Mouse (Mus musculus) neural tube, embryonic 13.5 days (tissue): ENCODE results near the gene Map10. TPM values are rescaled to one million over a fixed set of nuclear protein-coding genes. Genes with fewer than 3 reads are reported as not detected.

Experiments used
- ATAC-seq: fragments of 200-750 bp; cut with Nextera tagmentation; 2 replicates; pipeline ENCODE4 v1.8.0; 2017; ENCODE audit warnings: low read depth, mild to moderate bottlenecking, moderate TSS enrichment, moderate library complexity
- H3K27ac ChIP-seq: fragments of 300-500 bp; sonication (generic); replicated peaks from 2 replicates; pipeline ENCODE4 v1.5.1; 2015; ENCODE audit warnings: moderate library complexity, mild to moderate bottlenecking, inconsistent platforms
- H3K27me3 ChIP-seq: fragments of 300-500 bp; sonication (generic); 2 replicates; pipeline ENCODE4 v1.6.1; 2015; ENCODE audit warnings: mild to moderate bottlenecking, inconsistent platforms
- H3K36me3 ChIP-seq: fragments of 300-500 bp; sonication (generic); 2 replicates; pipeline ENCODE4 v1.6.1; 2015; ENCODE audit warnings: mild to moderate bottlenecking, inconsistent platforms
- H3K4me1 ChIP-seq: fragments of 300-500 bp; sonication (generic); replicated peaks from 2 replicates; pipeline ENCODE4 v1.6.1; 2015; ENCODE audit warnings: inconsistent platforms
- H3K4me2 ChIP-seq: fragments of 300-500 bp; sonication (generic); 2 replicates; pipeline ENCODE4 v1.6.1; 2015; ENCODE audit warnings: inconsistent platforms, mild to moderate bottlenecking, moderate library complexity
- H3K4me3 ChIP-seq: fragments of 300-500 bp; sonication (generic); 2 replicates; pipeline ENCODE4 v1.5.1; 2015; ENCODE audit warnings: mild to moderate bottlenecking, inconsistent platforms
- H3K9ac ChIP-seq: fragments of 300-500 bp; sonication (generic); 2 replicates; pipeline ENCODE4 v1.6.1; 2015; ENCODE audit warnings: moderate library complexity, mild to moderate bottlenecking, inconsistent platforms
- H3K9me3 ChIP-seq: fragments of 300-500 bp; sonication (generic); 2 replicates; pipeline ENCODE4 v1.6.1; 2016; ENCODE audit warnings: inconsistent platforms
- WGBS: fragments of 180-500 bp; shearing (Covaris S2); methylation state at CpG from one replicate; pipeline ENCODE4 v1.1.7; 2015; 5-methylcytosine and 5-hydroxymethylcytosine counted together
- polyA plus RNA-seq: library from polyadenylated mRNA; unstranded; fragments of >200 nt; fragmentation: Nextera tagmentation; extraction: Ambion mirVana; gene quantifications from 2 replicates; pipeline ENCODE4 v1.2.1, GENCODE M21; 2015

Gene Map10
- polyA plus RNA-seq, 1 experiment from 2014 or later, result 7.0 TPM

- H3K9me3 ChIP-seq, result no peaks in the 10 kb centered on the region
- no peak overlapping the region for H3K4me3 ChIP-seq
- H3K9ac ChIP-seq, result no peak overlapping the region
- peaks cover 25% of the 10 kb centered on the region for H3K4me1 ChIP-seq
- ATAC-seq, result peak; percentile 88
- no peaks in the 10 kb centered on the region for H3K36me3 ChIP-seq
- H3K4me2 ChIP-seq, result no peak overlapping the region
- 39% methylated on average over 5 of the region's 5 CpGs for WGBS
- H3K27ac ChIP-seq, result 0 out of 2 replicates have a peak overlapping the region, but pooled peaks have one; percentile 18
- H3K27me3 ChIP-seq, result no peaks in the 10 kb centered on the region
Measured at GRCm38 (mm10) chr8:125658508-125658907, 11.1 kb upstream of the Map10 start.

GRCm38 (mm10) chr8:125658926-125659325 is 10.7 kb upstream of the Map10 start:
- H3K9ac ChIP-seq, result no peak overlapping the region
- H3K4me3 ChIP-seq, result no peak overlapping the region
- no peaks in the 10 kb centered on the region for H3K36me3 ChIP-seq
- peak; percentile 72 for ATAC-seq
- no peak overlapping the region for H3K4me2 ChIP-seq
- 0 out of 2 replicates have a peak overlapping the region, but pooled peaks have one; percentile 18 for H3K27ac ChIP-seq
- no peaks in the 10 kb centered on the region for H3K27me3 ChIP-seq
- H3K9me3 ChIP-seq, result no peaks in the 10 kb centered on the region
- H3K4me1 ChIP-seq, result peaks cover 25% of the 10 kb centered on the region
- 60% methylated on average over 4 of the region's 4 CpGs for WGBS

- Histone ChIP-seq H3K9ac (no peak overlapping the region), H3K27ac (no peak overlapping the region), H3K4me2 (no peak overlapping the region), H3K4me1 (peaks cover 25% of the 10 kb centered on the region), H3K36me3 (no peaks in the 10 kb centered on the region), H3K4me3 (no peak overlapping the region), H3K27me3 (no peaks in the 10 kb centered on the region), H3K9me3 (no peaks in the 10 kb centered on the region)
- no peak for ATAC-seq
- 60% methylated on average over 6 of the region's 6 CpGs for WGBS
Measured at GRCm38 (mm10) chr8:125660397-125660796, 9.2 kb upstream of the Map10 start.

GRCm38 (mm10) chr8:125661958-125662668 is 7.5 kb upstream of the Map10 start:
- Histone ChIP-seq H3K4me2 (no peak overlapping the region), H3K36me3 (no peaks in the 10 kb centered on the region), H3K4me3 (no peak overlapping the region), H3K27ac (no peak overlapping the region), H3K9ac (no peak overlapping the region), H3K4me1 (peaks cover 25% of the 10 kb centered on the region), H3K27me3 (0 out of 2 replicates have a peak, but pooled peaks cover under 1% of the 10 kb centered on the region), H3K9me3 (no peaks in the 10 kb centered on the region)
- no peak for ATAC-seq
- 89% methylated on average over 12 of the region's 13 CpGs for WGBS

GRCm38 (mm10) chr8:125662669-125663048 is 7.0 kb upstream of the Map10 start:
- no peak for ATAC-seq
- Histone ChIP-seq H3K36me3 (no peaks in the 10 kb centered on the region), H3K9me3 (no peaks in the 10 kb centered on the region), H3K27ac (no peak overlapping the region), H3K4me1 (peaks cover 25% of the 10 kb centered on the region), H3K9ac (no peak overlapping the region), H3K4me2 (no peak overlapping the region), H3K4me3 (no peak overlapping the region), H3K27me3 (0 out of 2 replicates have a peak, but pooled peaks cover 5% of the 10 kb centered on the region)
- WGBS, result 65% methylated on average over 6 of the region's 6 CpGs

GRCm38 (mm10) chr8:125665183-125665875 is 4.3 kb upstream of the Map10 start:
- 0 out of 2 replicates have a peak, but pooled peaks cover 5% of the 10 kb centered on the region for H3K27me3 ChIP-seq
- peaks cover 20% of the 10 kb centered on the region for H3K4me1 ChIP-seq
- 0 out of 2 replicates have a peak, but pooled peaks cover 2% of the 10 kb centered on the region for H3K9me3 ChIP-seq
- H3K9ac ChIP-seq, result no peak overlapping the region
- no peak overlapping the region for H3K4me3 ChIP-seq
- H3K4me2 ChIP-seq, result no peak overlapping the region
- no peak for ATAC-seq
- WGBS, result 53% methylated on average over 8 of the region's 8 CpGs
- H3K36me3 ChIP-seq, result 0 out of 2 replicates have a peak, but pooled peaks cover under 1% of the 10 kb centered on the region
- H3K27ac ChIP-seq, result no peak overlapping the region

GRCm38 (mm10) chr8:125665876-125666186 is 3.8 kb upstream of the Map10 start:
- H3K27me3 ChIP-seq, result 0 out of 2 replicates have a peak, but pooled peaks cover 5% of the 10 kb centered on the region
- H3K4me3 ChIP-seq, result no peak overlapping the region
- 36% methylated on average over 2 of the region's 2 CpGs for WGBS
- ATAC-seq, result no peak
- no peak overlapping the region for H3K4me2 ChIP-seq
- peaks cover 7% of the 10 kb centered on the region for H3K9me3 ChIP-seq
- no peak overlapping the region for H3K9ac ChIP-seq
- H3K4me1 ChIP-seq, result peaks cover 18% of the 10 kb centered on the region
- no peak overlapping the region for H3K27ac ChIP-seq
- H3K36me3 ChIP-seq, result peaks cover 5% of the 10 kb centered on the region

GRCm38 (mm10) chr8:125666201-125666600 is 3.4 kb upstream of the Map10 start:
- Histone ChIP-seq H3K4me3 (no peak overlapping the region), H3K36me3 (peaks cover 9% of the 10 kb centered on the region), H3K27ac (no peak overlapping the region), H3K27me3 (0 out of 2 replicates have a peak, but pooled peaks cover 5% of the 10 kb centered on the region), H3K4me2 (no peak overlapping the region), H3K9me3 (peaks cover 11% of the 10 kb centered on the region), H3K9ac (no peak overlapping the region), H3K4me1 (peaks cover 18% of the 10 kb centered on the region)
- no peak for ATAC-seq
- WGBS, result 51% methylated on average over 5 of the region's 5 CpGs

GRCm38 (mm10) chr8:125667248-125667647 is 2.4 kb upstream of the Map10 start:
- H3K9me3 ChIP-seq, result peaks cover 21% of the 10 kb centered on the region
- H3K4me2 ChIP-seq, result no peak overlapping the region
- H3K36me3 ChIP-seq, result peaks cover 19% of the 10 kb centered on the region
- H3K4me3 ChIP-seq, result no peak overlapping the region
- ATAC-seq, result no peak
- H3K4me1 ChIP-seq, result peaks cover 18% of the 10 kb centered on the region
- no peak overlapping the region for H3K27ac ChIP-seq
- WGBS, result 87% methylated on average over 2 of the region's 2 CpGs
- H3K9ac ChIP-seq, result no peak overlapping the region
- H3K27me3 ChIP-seq, result 0 out of 2 replicates have a peak, but pooled peaks cover 5% of the 10 kb centered on the region

GRCm38 (mm10) chr8:125669159-125669699 is 389 bp upstream of the Map10 start:
- H3K27me3 ChIP-seq, result 0 out of 2 replicates have a peak, but pooled peaks cover 5% of the 10 kb centered on the region
- peak; percentile 37; the same call in 1 of the 2 replicates for ATAC-seq
- H3K4me1 ChIP-seq, result peaks cover 9% of the 10 kb centered on the region
- 77% methylated on average over 14 of the region's 14 CpGs for WGBS
- H3K9ac ChIP-seq, result peak overlapping the region; percentile 83; the same call in 1 of the 2 replicates
- peaks cover 20% of the 10 kb centered on the region for H3K36me3 ChIP-seq
- H3K9me3 ChIP-seq, result peaks cover 23% of the 10 kb centered on the region
- peak overlapping the region; percentile 78 for H3K27ac ChIP-seq
- H3K4me2 ChIP-seq, result peak overlapping the region; percentile 88
- peak overlapping the region; percentile 58 for H3K4me3 ChIP-seq

- ATAC-seq, result no peak
- Histone ChIP-seq H3K9me3 (peaks cover 23% of the 10 kb centered on the region), H3K4me1 (peaks cover 9% of the 10 kb centered on the region), H3K9ac (peak overlapping the region; percentile 83), H3K4me3 (peak overlapping the region; percentile 58), H3K27me3 (0 out of 2 replicates have a peak, but pooled peaks cover 5% of the 10 kb centered on the region), H3K27ac (no peak overlapping the region), H3K4me2 (peak overlapping the region; percentile 88), H3K36me3 (peaks cover 20% of the 10 kb centered on the region)
- WGBS, result 97% methylated on average over 6 of the region's 6 CpGs
Measured at GRCm38 (mm10) chr8:125670420-125670819, 802 bp downstream of the Map10 start.

- Histone ChIP-seq H3K4me3 (no peak overlapping the region), H3K27ac (no peak overlapping the region), H3K9me3 (peaks cover 23% of the 10 kb centered on the region), H3K27me3 (0 out of 2 replicates have a peak, but pooled peaks cover 5% of the 10 kb centered on the region), H3K9ac (no peak overlapping the region), H3K36me3 (peaks cover 20% of the 10 kb centered on the region), H3K4me2 (no peak overlapping the region), H3K4me1 (peaks cover 9% of the 10 kb centered on the region)
- ATAC-seq, result no peak
- 97% methylated on average over 9 of the region's 9 CpGs for WGBS
Measured at GRCm38 (mm10) chr8:125670906-125671305, 1.3 kb downstream of the Map10 start.
